In genomic region chr8:84249257-84250170, GRCm38 (mm10) we compare ENCODE assay signal across 7 mouse cellular contexts. TPM values are rescaled to one million over a fixed set of nuclear protein-coding genes. Genes with fewer than 3 reads are reported as not detected.
DNase-seq lines count a peak whose midpoint lies in the region; ATAC-seq and TF ChIP-seq lines count a peak whose summit lies in the region.

TSS of gene D8Ertd738e (minus strand) at chr8:84249719.

- intact Hi-C loops in left cerebral cortex, postnatal 4 days (cut with DNase I), result no loop called here

- DNase-seq in adrenal gland, postnatal 10 days, result peak; percentile 91
- DNase-seq in embryo, embryonic 9.5 days (ENCODE audit: extremely low spot score), result peak; percentile 79
- DNase-seq in gonadal fat pad, adult 2 months (ENCODE audit: low read depth), result no peak
- DNase-seq in left cerebral cortex, postnatal 4 days, result peak; percentile 85

- no peaks in the 10 kb centered on the region for H3K4me1 ChIP-seq in intestine, postnatal 0 days (replicated peaks; ENCODE audit: control insufficient read depth, insufficient read depth, low read length)
- peaks cover 5% of the 10 kb centered on the region for H3K4me1 ChIP-seq in midbrain, embryonic 12.5 days
- no peaks in the 10 kb centered on the region for H3K4me1 ChIP-seq in small intestine, adult 2 months (ENCODE audit: control insufficient read depth, insufficient read depth, insufficient read length, low read length)

- H3K9me3 ChIP-seq in intestine, postnatal 0 days (ENCODE audit: control insufficient read depth), result no peaks in the 10 kb centered on the region
- H3K9me3 ChIP-seq in midbrain, embryonic 12.5 days, result no peaks in the 10 kb centered on the region

- peaks cover 55% of the 10 kb centered on the region for H3K36me3 ChIP-seq in intestine, postnatal 0 days (ENCODE audit: control insufficient read depth, insufficient read depth)
- H3K36me3 ChIP-seq in midbrain, embryonic 12.5 days, result peaks cover 73% of the 10 kb centered on the region
- H3K36me3 ChIP-seq in small intestine, adult 2 months (ENCODE audit: control insufficient read depth, insufficient read depth, low read length), result peaks cover 43% of the 10 kb centered on the region

- WGBS in intestine, postnatal 0 days, result 4% methylated on average over 52 of the region's 52 CpGs
- 4% methylated on average over 52 of the region's 52 CpGs for WGBS in midbrain, embryonic 12.5 days
- WGBS in small intestine, adult 2 months, result 3% methylated on average over 52 of the region's 52 CpGs

- H3K27ac ChIP-seq in intestine, postnatal 0 days (ENCODE audit: low read depth, low read length), result peak within 1 kb of the TSS; percentile 67; the same call in 1 of the 2 replicates
- 0 out of 2 replicates have a peak within 1 kb of the TSS, but pooled peaks have one; percentile 52 for H3K27ac ChIP-seq in midbrain, embryonic 12.5 days (replicated peaks)
- peak within 1 kb of the TSS; percentile 43 for H3K27ac ChIP-seq in small intestine, adult 2 months (ENCODE audit: insufficient read depth, low read depth, low read length)

- peak; percentile 85 for ATAC-seq in intestine, postnatal 0 days
- ATAC-seq in midbrain, embryonic 12.5 days (ENCODE audit: low FRiP score, low read depth), result peak; percentile 89

- 0 out of 2 replicates have a peak, but pooled peaks have one; percentile 2 for TF ChIP-seq CTCF in intestine, postnatal 0 days (IDR thresholded peaks at IDR 0.05; ENCODE audit: low read depth)
- TF ChIP-seq CTCF in small intestine, adult 2 months (IDR thresholded peaks at IDR 0.05; ENCODE audit: extremely low read depth, insufficient read length, insufficient replicate concordance, low read depth, low read length), result no peak

- no peaks in the 10 kb centered on the region for H3K27me3 ChIP-seq in intestine, postnatal 0 days (replicated peaks; ENCODE audit: control insufficient read depth, insufficient read depth, low read length)
- H3K27me3 ChIP-seq in midbrain, embryonic 12.5 days, result no peaks in the 10 kb centered on the region
- no peaks in the 10 kb centered on the region for H3K27me3 ChIP-seq in small intestine, adult 2 months (ENCODE audit: control insufficient read depth, insufficient read depth, low read length)

- peak within 1 kb of the TSS; percentile 89 for H3K9ac ChIP-seq in intestine, postnatal 0 days (ENCODE audit: low read depth, low read length)
- peak within 1 kb of the TSS; percentile 88 for H3K9ac ChIP-seq in midbrain, embryonic 12.5 days (replicated peaks)

- peak within 1 kb of the TSS; percentile 94 for H3K4me3 ChIP-seq in intestine, postnatal 0 days (ENCODE audit: low read depth, low read length)
- H3K4me3 ChIP-seq in midbrain, embryonic 12.5 days, result peak within 1 kb of the TSS; percentile 68
- peak within 1 kb of the TSS; percentile 94 for H3K4me3 ChIP-seq in small intestine, adult 2 months (ENCODE audit: low read depth, low read length)

- H3K4me2 ChIP-seq in intestine, postnatal 0 days (replicated peaks; ENCODE audit: low read depth), result peak within 1 kb of the TSS; percentile 79
- peak within 1 kb of the TSS; percentile 83 for H3K4me2 ChIP-seq in midbrain, embryonic 12.5 days (replicated peaks)

- TF ChIP-seq POLR2A in small intestine, adult 2 months (IDR thresholded peaks at IDR 0.05; ENCODE audit: low read depth, low read length), result peak; percentile 80; the same call in 1 of the 2 replicates

RNA-seq across cellular contexts. Expression of gene D8Ertd738e, which starts in this region (rescaled TPM):
- total RNA-seq in adrenal gland, postnatal 10 days (2021), result 100 to 1,000 TPM; 210 to 233 TPM
- polyA plus RNA-seq in gonadal fat pad, adult 2 months (2012; rRNA removed), result 134 and 141 TPM in 2 replicates
- 308 and 309 TPM in 2 replicates for polyA plus RNA-seq in intestine, postnatal 0 days (2015; fragmentation: Nextera tagmentation; extraction: Ambion mirVana)
- 100 to 1,000 TPM; 105 to 120 TPM for total RNA-seq in left cerebral cortex, postnatal 4 days (2021)
- 268 TPM in 2 replicates for polyA plus RNA-seq in midbrain, embryonic 12.5 days (2016; fragmentation: Nextera tagmentation; extraction: Ambion mirVana)
- polyA plus RNA-seq in small intestine, adult 2 months (2012; rRNA removed), result 46.2 and 63.5 TPM in 2 replicates
